Mouse (Mus musculus) hindbrain, embryonic 13.5 days (tissue): ENCODE data around the gene Agbl4. TPM values are rescaled to one million over a fixed set of nuclear protein-coding genes. Genes with fewer than 3 reads are reported as not detected.

Experiments used
- ATAC-seq: fragments of 200-750 bp; cut with Nextera tagmentation; 2 replicates; pipeline ENCODE4 v1.8.0; 2017; ENCODE audit warnings: moderate TSS enrichment; ENCODE audit not compliant: low FRiP score
- H3K27ac ChIP-seq: fragments of 300-500 bp; sonication (generic); 2 replicates; pipeline ENCODE4 v1.5.1; 2015; ENCODE audit warnings: inconsistent platforms, mild to moderate bottlenecking, moderate library complexity
- H3K27me3 ChIP-seq: fragments of 300-500 bp; sonication (generic); 2 replicates; pipeline ENCODE4 v1.6.1; 2015; ENCODE audit warnings: mild to moderate bottlenecking, inconsistent platforms
- H3K36me3 ChIP-seq: fragments of 300-500 bp; sonication (generic); 2 replicates; pipeline ENCODE4 v1.6.1; 2015; ENCODE audit warnings: mild to moderate bottlenecking, inconsistent platforms
- H3K4me1 ChIP-seq: fragments of 300-500 bp; sonication (generic); replicated peaks from 2 replicates; pipeline ENCODE4 v1.6.1; 2015; ENCODE audit warnings: inconsistent platforms
- H3K4me2 ChIP-seq: fragments of 300-500 bp; sonication (generic); 2 replicates; pipeline ENCODE4 v1.6.1; 2015; ENCODE audit warnings: inconsistent platforms, mild to moderate bottlenecking, moderate library complexity
- H3K4me3 ChIP-seq: fragments of 300-500 bp; sonication (generic); 2 replicates; pipeline ENCODE4 v1.5.1; 2015; ENCODE audit warnings: mild to moderate bottlenecking, inconsistent platforms
- H3K9ac ChIP-seq: fragments of 300-500 bp; sonication (generic); 2 replicates; pipeline ENCODE4 v1.6.1; 2015; ENCODE audit warnings: mild to moderate bottlenecking, inconsistent platforms
- H3K9me3 ChIP-seq: fragments of 300-500 bp; sonication (generic); 2 replicates; pipeline ENCODE4 v1.6.1; 2016; ENCODE audit warnings: inconsistent platforms
- WGBS: fragments of 180-500 bp; shearing (Covaris S2); methylation state at CpG from one replicate; pipeline ENCODE4 v1.1.7; 2015; 5-methylcytosine and 5-hydroxymethylcytosine counted together
- polyA plus RNA-seq: library from polyadenylated mRNA; unstranded; fragments of >200 nt; fragmentation: Nextera tagmentation; extraction: Ambion mirVana; gene quantifications from 2 replicates; pipeline ENCODE4 v1.2.1, GENCODE M21; 2015

The Agbl4 gene
- polyA plus RNA-seq, 1 experiment from 2014 or later: 1.4 TPM

GRCm38 (mm10) chr4:111529996-111530395 lies 1132.5 kb downstream of the Agbl4 start:
- Histone ChIP-seq H3K4me3 (no peak overlapping the region), H3K36me3 (no peaks in the 10 kb centered on the region), H3K9ac (no peak overlapping the region), H3K9me3 (no peaks in the 10 kb centered on the region), H3K4me2 (no peak overlapping the region), H3K4me1 (peaks cover 3% of the 10 kb centered on the region; the same call in 1 of the 2 replicates), H3K27ac (no peak overlapping the region), H3K27me3 (no peaks in the 10 kb centered on the region)
- no peak for ATAC-seq
- 83% methylated on average over 4 of the region's 4 CpGs for WGBS

GRCm38 (mm10) chr4:111530537-111530936 lies 1133.1 kb downstream of the Agbl4 start:
- no peak for ATAC-seq
- Histone ChIP-seq H3K4me1 (peaks cover 3% of the 10 kb centered on the region; the same call in 1 of the 2 replicates), H3K4me3 (no peak overlapping the region), H3K27ac (no peak overlapping the region), H3K4me2 (no peak overlapping the region), H3K27me3 (no peaks in the 10 kb centered on the region), H3K9me3 (no peaks in the 10 kb centered on the region), H3K9ac (no peak overlapping the region), H3K36me3 (no peaks in the 10 kb centered on the region)
- WGBS: 90% methylated on average over 2 of the region's 2 CpGs

- Histone ChIP-seq H3K27me3 (no peaks in the 10 kb centered on the region), H3K9me3 (no peaks in the 10 kb centered on the region), H3K4me2 (no peak overlapping the region), H3K36me3 (no peaks in the 10 kb centered on the region), H3K4me3 (no peak overlapping the region), H3K27ac (no peak overlapping the region), H3K9ac (no peak overlapping the region), H3K4me1 (no peaks in the 10 kb centered on the region)
- ATAC-seq: no peak
- 75% methylated on average over 2 of the region's 2 CpGs for WGBS
These were observed 1147.2 kb downstream of the Agbl4 start for GRCm38 (mm10) chr4:111544684-111545083.

GRCm38 (mm10) chr4:111546009-111546408 lies 1148.5 kb downstream of the Agbl4 start:
- H3K36me3 ChIP-seq: no peaks in the 10 kb centered on the region
- H3K27me3 ChIP-seq: no peaks in the 10 kb centered on the region
- no peaks in the 10 kb centered on the region for H3K4me1 ChIP-seq
- no peaks in the 10 kb centered on the region for H3K9me3 ChIP-seq
- H3K4me2 ChIP-seq: no peak overlapping the region
- WGBS: 69% methylated on average over 7 of the region's 7 CpGs
- no peak for ATAC-seq
- H3K4me3 ChIP-seq: no peak overlapping the region
- no peak overlapping the region for H3K27ac ChIP-seq
- H3K9ac ChIP-seq: no peak overlapping the region

- Histone ChIP-seq H3K36me3 (no peaks in the 10 kb centered on the region), H3K9ac (no peak overlapping the region), H3K4me3 (no peak overlapping the region), H3K9me3 (no peaks in the 10 kb centered on the region), H3K4me1 (no peaks in the 10 kb centered on the region; the same call in 1 of the 2 replicates), H3K4me2 (no peak overlapping the region), H3K27ac (no peak overlapping the region), H3K27me3 (no peaks in the 10 kb centered on the region)
- WGBS: 70% methylated on average over 2 of the region's 2 CpGs
- no peak for ATAC-seq
These were observed 1158.0 kb downstream of the Agbl4 start for GRCm38 (mm10) chr4:111555426-111555825.

GRCm38 (mm10) chr4:111577087-111577773 lies 1179.8 kb downstream of the Agbl4 start:
- Histone ChIP-seq H3K36me3 (no peaks in the 10 kb centered on the region), H3K4me2 (no peak overlapping the region), H3K4me1 (peaks cover 9% of the 10 kb centered on the region), H3K9ac (no peak overlapping the region), H3K27me3 (no peaks in the 10 kb centered on the region), H3K4me3 (no peak overlapping the region), H3K27ac (0 out of 2 replicates have a peak overlapping the region, but pooled peaks have one; percentile 8), H3K9me3 (no peaks in the 10 kb centered on the region)
- ATAC-seq: no peak
- WGBS: 78% methylated on average over 10 of the region's 10 CpGs

GRCm38 (mm10) chr4:111579115-111579862 lies 1181.8 kb downstream of the Agbl4 start:
- no peak overlapping the region for H3K27ac ChIP-seq
- H3K36me3 ChIP-seq: no peaks in the 10 kb centered on the region
- peaks cover 17% of the 10 kb centered on the region for H3K4me1 ChIP-seq
- no peaks in the 10 kb centered on the region for H3K27me3 ChIP-seq
- WGBS: 29% methylated on average over 4 of the region's 4 CpGs
- no peak overlapping the region for H3K4me3 ChIP-seq
- H3K9ac ChIP-seq: no peak overlapping the region
- no peaks in the 10 kb centered on the region for H3K9me3 ChIP-seq
- H3K4me2 ChIP-seq: no peak overlapping the region
- ATAC-seq: no peak

GRCm38 (mm10) chr4:111579863-111580224 lies 1182.4 kb downstream of the Agbl4 start:
- no peak overlapping the region for H3K27ac ChIP-seq
- H3K4me3 ChIP-seq: no peak overlapping the region
- H3K4me1 ChIP-seq: peaks cover 19% of the 10 kb centered on the region
- H3K4me2 ChIP-seq: no peak overlapping the region
- H3K36me3 ChIP-seq: no peaks in the 10 kb centered on the region
- 34% methylated on average over 4 of the region's 4 CpGs for WGBS
- H3K9me3 ChIP-seq: no peaks in the 10 kb centered on the region
- no peak overlapping the region for H3K9ac ChIP-seq
- H3K27me3 ChIP-seq: no peaks in the 10 kb centered on the region
- no peak for ATAC-seq

- Histone ChIP-seq H3K9ac (no peak overlapping the region), H3K27me3 (no peaks in the 10 kb centered on the region), H3K36me3 (no peaks in the 10 kb centered on the region), H3K4me1 (peaks cover 19% of the 10 kb centered on the region), H3K4me3 (no peak overlapping the region), H3K4me2 (no peak overlapping the region), H3K9me3 (no peaks in the 10 kb centered on the region), H3K27ac (no peak overlapping the region)
- WGBS: 84% methylated on average over 1 of the region's 1 CpGs
- no peak for ATAC-seq
These were observed 1182.8 kb downstream of the Agbl4 start for GRCm38 (mm10) chr4:111580239-111580638.

- WGBS: 72% methylated on average over 10 of the region's 10 CpGs
- Histone ChIP-seq H3K27me3 (no peaks in the 10 kb centered on the region), H3K4me3 (no peak overlapping the region), H3K36me3 (no peaks in the 10 kb centered on the region), H3K27ac (no peak overlapping the region), H3K9ac (no peak overlapping the region), H3K4me1 (peaks cover 19% of the 10 kb centered on the region), H3K9me3 (no peaks in the 10 kb centered on the region), H3K4me2 (no peak overlapping the region)
- peak; percentile 75 for ATAC-seq
These were observed 1186.2 kb downstream of the Agbl4 start for GRCm38 (mm10) chr4:111583562-111584237.

GRCm38 (mm10) chr4:111584286-111584685 lies 1186.8 kb downstream of the Agbl4 start:
- Histone ChIP-seq H3K27me3 (no peaks in the 10 kb centered on the region), H3K9ac (no peak overlapping the region)
- no peak for ATAC-seq

GRCm38 (mm10) chr4:111588211-111588610 lies 1190.8 kb downstream of the Agbl4 start:
- Histone ChIP-seq H3K27me3 (no peaks in the 10 kb centered on the region), H3K4me3 (no peak overlapping the region), H3K4me2 (no peak overlapping the region), H3K4me1 (peaks cover 10% of the 10 kb centered on the region), H3K27ac (no peak overlapping the region), H3K36me3 (no peaks in the 10 kb centered on the region), H3K9ac (no peak overlapping the region), H3K9me3 (no peaks in the 10 kb centered on the region)
- 81% methylated on average over 1 of the region's 1 CpGs for WGBS
- ATAC-seq: no peak

More at GRCm38 (mm10) chr4:111584286-111584685, 1186.8 kb downstream of the Agbl4 start:
- no peak overlapping the region for H3K4me2 ChIP-seq
- H3K27ac ChIP-seq: no peak overlapping the region
- H3K9me3 ChIP-seq: no peaks in the 10 kb centered on the region
- H3K4me3 ChIP-seq: no peak overlapping the region
- no peaks in the 10 kb centered on the region for H3K36me3 ChIP-seq
- 79% methylated on average over 7 of the region's 7 CpGs for WGBS
- H3K4me1 ChIP-seq: peaks cover 18% of the 10 kb centered on the region
